In the genomic region with DNA sequence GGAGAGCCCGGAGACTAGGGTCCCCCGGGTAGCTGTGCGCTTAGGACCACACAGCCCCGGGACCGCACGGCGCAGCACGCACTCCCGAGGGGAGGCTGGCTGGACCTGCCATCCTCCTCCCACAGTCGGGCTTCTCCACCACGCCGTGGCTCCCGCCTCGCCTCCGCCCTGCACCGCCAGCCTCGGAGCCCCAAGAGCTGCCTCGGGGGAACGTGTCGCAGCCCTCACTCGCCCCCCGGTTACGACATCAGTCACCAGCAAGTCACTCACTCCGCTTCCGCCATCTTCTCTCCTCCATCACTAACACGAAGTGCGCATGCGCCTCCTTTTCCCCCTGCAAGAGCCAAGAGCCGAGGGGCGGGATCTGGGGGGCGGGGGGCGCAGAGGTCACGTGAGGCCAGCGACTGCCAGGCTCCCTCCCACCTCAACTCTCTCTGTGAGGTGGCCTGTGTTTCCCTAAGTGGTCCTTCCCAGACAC, we compare ENCODE assay signal across 8 mouse cellular contexts. TPM values are rescaled to one million over a fixed set of nuclear protein-coding genes. Genes with fewer than 3 reads are reported as not detected.
DNase-seq lines count a peak whose midpoint lies in the region; ATAC-seq and TF ChIP-seq lines count a peak whose summit lies in the region.

Gene Phc3, minus strand, starts transcription at position 312 of the 478 bp plus-strand sequence.

- DNase-seq in G1E (ENCODE audit: low spot score): peak; percentile 90
- DNase-seq in cerebellum, adult 18-20 months: peak; percentile 91 to 93
- peak; percentile 97 for DNase-seq in forebrain, postnatal 0 days
- peak; percentile 95 for DNase-seq in heart, postnatal 4 days
- DNase-seq in layer of hippocampus, adult 9-10 months (ENCODE audit: low spot score): peak; percentile 80
- peak; percentile 90 for DNase-seq in ovary, postnatal 10 days (ENCODE audit: low spot score)
- peak; percentile 92 to 94 for DNase-seq in thymus, postnatal 10 days (ENCODE audit: low spot score in 2 of 2)

- no peak for TF ChIP-seq CTCF in G1E (IDR thresholded peaks at IDR 0.05; ENCODE audit: low read depth, low read length)
- TF ChIP-seq CTCF in forebrain, postnatal 0 days (IDR thresholded peaks at IDR 0.05; ENCODE audit: low read depth): no peak

- H3K27ac ChIP-seq in forebrain, postnatal 0 days (ENCODE audit: low read depth, low read length): peak within 1 kb of the TSS; percentile 93
- peak within 1 kb of the TSS; percentile 93 for H3K27ac ChIP-seq in lung, embryonic 16.5 days (ENCODE audit: low read length)

- H3K4me2 ChIP-seq in forebrain, postnatal 0 days (ENCODE audit: low read depth): peak within 1 kb of the TSS; percentile 70
- peak within 1 kb of the TSS; percentile 75 for H3K4me2 ChIP-seq in lung, embryonic 16.5 days (ENCODE audit: low read depth, low read length)

- peaks cover 24% of the 10 kb centered on the region for H3K36me3 ChIP-seq in G1E (replicated peaks)
- peaks cover 11% of the 10 kb centered on the region for H3K36me3 ChIP-seq in forebrain, postnatal 0 days (ENCODE audit: insufficient read depth)
- H3K36me3 ChIP-seq in lung, embryonic 16.5 days (ENCODE audit: control insufficient read depth, insufficient read depth, low read length): peaks cover 16% of the 10 kb centered on the region

- WGBS in forebrain, postnatal 0 days: 4% methylated on average over 33 of the region's 34 CpGs
- WGBS in lung, embryonic 16.5 days: under 1% methylated on average over 32 of the region's 34 CpGs

- H3K4me1 ChIP-seq in G1E (ENCODE audit: insufficient read depth, low read depth, low read length): peaks cover 37% of the 10 kb centered on the region
- H3K4me1 ChIP-seq in forebrain, postnatal 0 days (ENCODE audit: insufficient read depth): 0 out of 2 replicates have a peak, but pooled peaks cover 4% of the 10 kb centered on the region
- H3K4me1 ChIP-seq in lung, embryonic 16.5 days (replicated peaks; ENCODE audit: control insufficient read depth, insufficient read depth, low read length): peaks cover 11% of the 10 kb centered on the region

- ATAC-seq in G1E (ENCODE audit: extremely low read depth, insufficient number of reproducible peaks, low FRiP score, poor library complexity, severe bottlenecking): peak; percentile 58
- peak; percentile 93 for ATAC-seq in forebrain, postnatal 0 days
- ATAC-seq in lung, embryonic 16.5 days (ENCODE audit: low read depth): peak; percentile 91

- peak within 1 kb of the TSS; percentile 100 for H3K4me3 ChIP-seq in G1E (ENCODE audit: low read depth, low read length)
- H3K4me3 ChIP-seq in forebrain, postnatal 0 days (ENCODE audit: low read depth, low read length): peak within 1 kb of the TSS; percentile 94
- H3K4me3 ChIP-seq in lung, embryonic 16.5 days (ENCODE audit: low read length): peak within 1 kb of the TSS; percentile 94

- peak within 1 kb of the TSS; percentile 93 for H3K9ac ChIP-seq in forebrain, postnatal 0 days
- H3K9ac ChIP-seq in lung, embryonic 16.5 days (ENCODE audit: low read length): peak within 1 kb of the TSS; percentile 94

- H3K9me3 ChIP-seq in G1E (replicated peaks): no peaks in the 10 kb centered on the region
- no peaks in the 10 kb centered on the region for H3K9me3 ChIP-seq in forebrain, postnatal 0 days (ENCODE audit: low read length)
- no peaks in the 10 kb centered on the region for H3K9me3 ChIP-seq in lung, embryonic 16.5 days (ENCODE audit: control insufficient read depth, low read length)

- no peaks in the 10 kb centered on the region for H3K27me3 ChIP-seq in G1E (ENCODE audit: insufficient read depth, low read length)
- H3K27me3 ChIP-seq in forebrain, postnatal 0 days (ENCODE audit: insufficient read depth, low read length): no peaks in the 10 kb centered on the region
- H3K27me3 ChIP-seq in lung, embryonic 16.5 days (ENCODE audit: control insufficient read depth, insufficient read depth, low read depth, low read length): no peaks in the 10 kb centered on the region

RNA-seq across cellular contexts. Expression of gene Phc3, which starts in this region (rescaled TPM):
- total RNA-seq in G1E (2014; fragmentation: Nextera tagmentation) (64.3 and 71.4 TPM in 2 replicates), G1E (2017) (22.1 and 22.6 TPM in 2 replicates)
- polyA plus RNA-seq in G1E (2012): 1.6 and 3.2 TPM in 2 replicates
- total RNA-seq in forebrain, postnatal 0 days (2014; rRNA removed): 19.8 and 26.2 TPM in 2 replicates
- 3.4 and 6.0 TPM in 2 replicates for polyA plus RNA-seq in forebrain, postnatal 0 days (2015; fragmentation: Nextera tagmentation; extraction: Ambion mirVana)
- 10 to 100 TPM; 17.6 to 17.8 TPM for total RNA-seq in heart, postnatal 4 days (2021)
- 6.7 and 7.2 TPM in 2 replicates for polyA plus RNA-seq in lung, embryonic 16.5 days (2015; fragmentation: Nextera tagmentation; extraction: Ambion mirVana)

Comparison
In these comparisons a context has a peak if more than half of its experiments do, and no peak if none do; other contexts are left out.
1. Peak in every context shown above with its lines: DNase-seq, ATAC-seq, H3K4me3 ChIP-seq and H3K27ac ChIP-seq.